Mouse (Mus musculus) stomach, adult 2 months (tissue): ENCODE measurements around the gene Ccl28. TPM values are rescaled to one million over a fixed set of nuclear protein-coding genes. Genes with fewer than 3 reads are reported as not detected.

Experiments used
- polyA plus RNA-seq: library from polyadenylated mRNA; depleted of rRNA; stranded (reverse); fragments of >200 nt; gene quantifications from 2 replicates; pipeline ENCODE4 v1.2.3, GENCODE M21; 2012; rRNA removed

Ccl28 gene
- 0.10 and 0.12 TPM in 2 replicates for polyA plus RNA-seq

GRCm38 (mm10) chr13:119623634-119624033 lies at the start of gene Ccl28:
Ccl28 (plus strand) TSS chr13:119623819.

GRCm38 (mm10) chr13:119690039-119690728 lies 66.6 kb downstream of the Ccl28 start, which contains the start of gene Hmgcs1:
Hmgcs1 (plus strand) TSS chr13:119690379.

Other genes with a start within 250 kb of the Ccl28 start
- gene Paip1, start 195.2 kb upstream of the Ccl28 start, polyA plus RNA-seq, result 3.7 and 9.3 TPM in 2 replicates
- gene 4833420G17Rik, start 161.1 kb upstream of the Ccl28 start, polyA plus RNA-seq, result 2.4 and 2.9 TPM in 2 replicates
- gene Tmem267, start 135.8 kb upstream of the Ccl28 start, polyA plus RNA-seq, result 2.5 TPM in 2 replicates
- 0.71 and 1.0 TPM in 2 replicates for gene 3110070M22Rik, start 135.4 kb upstream of the Ccl28 start, polyA plus RNA-seq
- gene Hmgcs1, start 66.6 kb downstream of the Ccl28 start, polyA plus RNA-seq, result 10.6 and 14.2 TPM in 2 replicates
- gene Nim1k, start 132.1 kb downstream of the Ccl28 start, polyA plus RNA-seq, result 0.27 and 0.28 TPM in 2 replicates
- gene Zfp131, start 167.1 kb downstream of the Ccl28 start, polyA plus RNA-seq, result 4.7 and 8.2 TPM in 2 replicates
- gene AF067063, start 206.4 kb downstream of the Ccl28 start, polyA plus RNA-seq, result not detected in 2 replicates
- not detected in 2 replicates for gene D13Ertd608e, start 212.2 kb downstream of the Ccl28 start, polyA plus RNA-seq